Mouse (Mus musculus) gastrocnemius, adult 8-10 months (tissue): Measurements from ENCODE around the gene Tpm4. TPM values are rescaled to one million over a fixed set of nuclear protein-coding genes. Genes with fewer than 3 reads are reported as not detected.

ENCODE experiments used
- DNase-seq, 2 experiments: peaks; one replicate each; pipeline ENCODE4 v3.0.0; 2022; ENCODE audit warnings: low spot score in 2 of 2
- total RNA-seq, 4 experiments: library from RNA; stranded (reverse); gene quantifications; 2 replicates each; pipeline ENCODE4 v1.2.4; 2022

Gene Tpm4
- total RNA-seq, 4 experiments from 2014 or later = 15.5 to 29.6 (median 21.3) TPM

- no peak for DNase-seq
Observed at GRCm38 (mm10) chr8:72189417-72190214, 54.8 kb downstream of the Tpm4 start, which contains the start of gene Hsh2d. Hsh2d (plus strand) TSS chr8:72189638.

GRCm38 (mm10) chr8:72190215-72190539 is 55.4 kb downstream of the Tpm4 start:
- DNase-seq = no peak

DNA sequence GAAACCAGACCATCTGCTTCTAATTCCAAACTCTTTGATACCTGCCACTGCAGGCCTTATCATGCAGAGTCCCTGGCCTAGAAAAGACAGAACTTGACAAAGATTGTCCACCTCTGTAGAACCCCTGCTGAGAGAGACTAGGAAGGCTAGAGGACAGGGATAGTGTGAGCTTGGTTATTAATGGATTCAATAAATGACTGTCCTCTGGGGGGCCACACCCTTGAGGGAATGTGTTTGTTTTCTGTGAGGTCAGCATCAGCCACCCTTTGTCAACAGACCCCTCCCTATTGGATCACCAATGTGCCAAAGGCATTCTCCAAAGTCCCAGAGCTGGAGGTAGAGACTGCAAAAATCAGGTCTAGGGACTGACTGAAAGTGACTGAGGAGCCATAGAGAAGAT is 57.3 kb downstream of the Tpm4 start:
- no peak for DNase-seq

GRCm38 (mm10) chr8:72197997-72198396 is 63.2 kb downstream of the Tpm4 start:
- DNase-seq = no peak

Other genes starting within 250 kb of the Tpm4 start
- gene Zfp882, start 226.4 kb upstream of the Tpm4 start, total RNA-seq = 1 to 10 TPM; 2.5 to 4.2 (median 3.2) TPM
- 10 to 100 TPM; 17.1 to 20.4 (median 18.5) TPM for gene Zfp617, start 226.3 kb upstream of the Tpm4 start, total RNA-seq
- gene Zfp961, start 183.9 kb upstream of the Tpm4 start, total RNA-seq = 1 to 10 TPM; 1.3 to 2.3 (median 2.2) TPM
- gene Cyp4f18, start 125.3 kb upstream of the Tpm4 start, total RNA-seq = under 1 TPM in 2 of 4 experiments, not detected in 2; 0.54 to 0.91 TPM
- gene Olfr372, start 93.8 kb upstream of the Tpm4 start, total RNA-seq = not detected
- not detected for gene Olfr373, start 51.8 kb upstream of the Tpm4 start, total RNA-seq
- gene Olfr374, start 27.9 kb upstream of the Tpm4 start, total RNA-seq = not detected
- gene Rab8a, start 26.2 kb downstream of the Tpm4 start, total RNA-seq = 10 to 100 TPM in 2 of 4 experiments, 1 to 10 TPM in 2; 6.3 to 14.1 (median 9.0) TPM
- gene Hsh2d, start 54.7 kb downstream of the Tpm4 start, total RNA-seq = not detected
- gene Cib3, start 77.9 kb downstream of the Tpm4 start, total RNA-seq = not detected
- gene Gm11034, start 78.7 kb downstream of the Tpm4 start, total RNA-seq = not detected
- gene Fam32a, start 84.8 kb downstream of the Tpm4 start, total RNA-seq = 1 to 10 TPM; 5.9 to 9.7 (median 7.9) TPM
- gene Ap1m1, start 105.0 kb downstream of the Tpm4 start, total RNA-seq = 10 to 100 TPM; 17.6 to 20.9 (median 19.1) TPM
- 1 to 10 TPM; 1.7 to 3.2 (median 2.8) TPM for gene Gm10282, start 170.3 kb downstream of the Tpm4 start, total RNA-seq
- gene Klf2, start 184.1 kb downstream of the Tpm4 start, total RNA-seq = 10 to 100 TPM in 3 of 4 experiments, 1 to 10 TPM in 1; 6.8 to 14.3 (median 11.5) TPM